8 mouse cellular contexts compared by ENCODE assay signal in the genomic region with DNA sequence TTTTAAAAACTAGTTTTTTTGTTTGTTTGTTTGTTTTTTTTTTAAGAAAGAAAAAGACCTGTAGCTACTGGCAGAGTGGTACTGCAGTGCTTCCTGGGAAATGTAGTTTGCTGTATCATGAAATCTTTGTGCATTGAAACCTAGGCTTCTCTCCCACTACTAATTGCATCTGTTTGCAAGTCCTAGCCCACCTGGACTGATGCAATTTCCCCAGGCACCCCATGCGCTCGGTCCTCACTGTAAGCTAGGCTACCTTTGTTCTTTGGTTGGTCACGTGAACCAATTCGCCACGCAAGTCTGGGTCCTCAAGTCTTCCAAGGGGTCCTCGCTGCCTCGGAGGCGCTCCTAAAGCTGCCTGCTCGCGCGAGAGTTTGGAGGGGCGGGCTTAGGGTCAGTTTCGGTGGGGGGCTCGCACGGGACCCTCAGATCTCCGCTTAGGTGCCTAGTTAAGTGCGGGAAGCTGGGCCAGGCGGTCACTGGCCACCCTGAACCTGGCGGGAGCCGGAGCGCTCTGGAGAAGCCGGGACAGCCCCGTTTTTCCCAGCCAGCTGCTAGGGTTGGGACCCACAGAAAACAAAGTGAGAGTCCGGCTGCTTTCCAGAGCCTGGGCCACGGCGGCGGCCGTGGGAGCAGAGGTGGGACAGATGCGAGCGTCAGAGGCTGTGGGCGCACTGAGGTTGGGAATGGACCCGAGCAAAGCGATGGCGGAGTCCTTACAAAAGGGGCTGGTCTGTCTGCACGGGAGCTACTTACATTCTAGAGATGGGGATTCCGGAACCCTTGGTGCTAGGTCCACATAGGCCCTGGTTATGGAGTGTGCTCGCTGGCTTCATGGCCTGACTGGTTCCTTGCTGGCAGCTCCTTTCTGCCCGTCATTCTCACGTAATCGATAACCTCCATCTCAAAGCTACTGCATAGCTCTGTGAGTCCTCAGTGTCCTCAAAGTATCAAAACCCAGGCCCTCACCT. TPM values are rescaled to one million over a fixed set of nuclear protein-coding genes. Genes with fewer than 3 reads are reported as not detected.
DNase-seq lines count a peak whose midpoint lies in the region; ATAC-seq lines count a peak whose summit lies in the region.

A gene (plus strand): TSS at position 319 of the 968 bp plus-strand sequence.

- peaks cover 22% of the 10 kb centered on the region for H3K4me1 ChIP-seq in megakaryocyte, embryonic 14.5 days

- peak within 1 kb of the TSS; percentile 95 for H3K4me3 ChIP-seq in megakaryocyte, embryonic 14.5 days (replicated peaks)

- no peaks in the 10 kb centered on the region for H3K27me3 ChIP-seq in megakaryocyte, embryonic 14.5 days (replicated peaks)

- peak; percentile 87 to 97 for DNase-seq in adrenal gland, adult (ENCODE audit: inconsistent age in 2 of 2, low spot score in 1 of 2)
- DNase-seq in embryo, embryonic 11 days = peak; percentile 98
- peak; percentile 79 for DNase-seq in gastrocnemius, postnatal 25 days
- peak; percentile 65 to 86 for DNase-seq in left cerebral cortex, adult 9 months (ENCODE audit: low spot score in 2 of 2)
- peak; percentile 82 to 92 for DNase-seq in right cerebral cortex, adult 2 months (ENCODE audit: low spot score in 2 of 2)
- DNase-seq in urinary bladder, postnatal 10 days (ENCODE audit: low spot score) = peak; percentile 46

- ATAC-seq in inflammation-experienced regulatory T-cells, adult 6 months = peak; percentile 78

- no peaks in the 10 kb centered on the region for H3K9me3 ChIP-seq in megakaryocyte, embryonic 14.5 days

- H3K36me3 ChIP-seq in megakaryocyte, embryonic 14.5 days (replicated peaks; ENCODE audit: low read length) = peaks cover 62% of the 10 kb centered on the region

RNA-seq across cellular contexts. Expression of the gene that starts here (rescaled TPM):
- total RNA-seq in gastrocnemius, postnatal 25 days (2021) = 10 to 100 TPM; 45.5 to 47.9 TPM
- 100 to 1,000 TPM; 101 to 106 (median 102) TPM for polyA plus RNA-seq in inflammation-experienced regulatory T-cells, adult 6 months (2017; shearing (Covaris generic))
- 29.0 and 98.4 TPM in 2 replicates for polyA plus RNA-seq in megakaryocyte, embryonic 14.5 days (2012; ENCODE audit: insufficient read depth, low replicate concordance)

Comparison
In these comparisons a context has a peak if more than half of its experiments do, and no peak if none do; other contexts are left out.
1. Peak in every context shown above with its lines: DNase-seq, ATAC-seq and H3K4me3 ChIP-seq.
2. DNase-seq: peak in every context shown above with its lines; median percentile 98 in embryo, embryonic 11 days; 92 in adrenal gland, adult; 87 in right cerebral cortex, adult 2 months; 79 in gastrocnemius, postnatal 25 days; 76 in left cerebral cortex, adult 9 months; 46 in urinary bladder, postnatal 10 days.